In the genomic region with DNA sequence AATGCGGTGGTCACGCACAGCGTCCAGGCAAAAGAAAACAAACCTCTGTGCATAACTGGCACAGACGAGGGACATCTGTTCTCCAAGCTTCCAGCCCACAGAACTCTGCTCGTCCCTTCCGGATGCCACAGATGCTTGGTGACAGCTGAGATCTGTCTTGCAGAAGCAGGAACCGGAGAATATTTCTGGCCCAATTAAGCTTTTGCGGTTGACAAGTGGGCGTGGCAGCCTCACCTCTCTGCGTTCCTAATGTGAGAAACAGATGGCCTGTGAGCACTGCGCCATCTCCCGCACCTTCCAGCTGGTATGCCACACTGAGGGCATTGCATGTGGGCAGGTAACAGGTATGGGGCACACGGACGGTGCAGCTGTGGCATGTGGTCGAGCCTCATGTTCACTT, we compare ENCODE assay signal across 9 mouse cellular contexts. TPM values are rescaled to one million over a fixed set of nuclear protein-coding genes. Genes with fewer than 3 reads are reported as not detected.
A peak's percentile ranks its signal among the peaks of the same experiment; 100 is the strongest.
DNase-seq lines count a peak whose midpoint lies in the region; ATAC-seq and TF ChIP-seq lines count a peak whose summit lies in the region.
"Had no signal": no experiment of that assay in that cellular context is flagged by ENCODE, and none has a peak within 500 bp of the region (broad histone marks: within the 10 kb centered on the region; RNA-seq: fewer than 3 reads in every experiment).

No protein-coding gene starts in this region.

- intact Hi-C loops in gastrocnemius, postnatal 36 days (cut with DNase I), result no loop called here

- DNase-seq in hindbrain, postnatal 0 days (ENCODE audit: low spot score), result peak; percentile 60
- DNase-seq in hindbrain, embryonic 10.5 days (ENCODE audit: low spot score), result no peak
- DNase-seq in forelimb bud, embryonic 11.5 days (ENCODE audit: low read depth, low spot score), result peak; percentile 13
- DNase-seq in left cerebral cortex, adult 11 months (ENCODE audit: low spot score), result peak; percentile 43
- DNase-seq in urinary bladder, postnatal 36 days (ENCODE audit: low spot score in 2 of 2), result no peak
- no peak for DNase-seq in urinary bladder, postnatal 14 days (ENCODE audit: low spot score)
- no peak for DNase-seq in gastrocnemius, postnatal 36 days

- H3K9ac ChIP-seq in hindbrain, postnatal 0 days (replicated peaks; ENCODE audit: low read length), result no peak overlapping the region

- no peaks in the 10 kb centered on the region for H3K9me3 ChIP-seq in hindbrain, postnatal 0 days (ENCODE audit: low read length)
- H3K9me3 ChIP-seq in hindbrain, embryonic 10.5 days, result no peaks in the 10 kb centered on the region

- H3K27me3 ChIP-seq in hindbrain, postnatal 0 days (ENCODE audit: insufficient read depth, low read length), result no peaks in the 10 kb centered on the region
- no peaks in the 10 kb centered on the region; the same call in 1 of the 2 replicates for H3K27me3 ChIP-seq in hindbrain, embryonic 10.5 days (ENCODE audit: insufficient read depth, poor library complexity, severe bottlenecking)

- TF ChIP-seq CTCF in hindbrain, postnatal 0 days (IDR thresholded peaks at IDR 0.05; ENCODE audit: low read depth), result no peak

- 51% methylated on average over 15 of the region's 15 CpGs for WGBS in hindbrain, postnatal 0 days
- WGBS in hindbrain, embryonic 10.5 days, result 62% methylated on average over 15 of the region's 15 CpGs

- H3K36me3 ChIP-seq in hindbrain, postnatal 0 days (ENCODE audit: insufficient read depth, low read length), result no peaks in the 10 kb centered on the region
- H3K36me3 ChIP-seq in hindbrain, embryonic 10.5 days, result no peaks in the 10 kb centered on the region

- no peaks in the 10 kb centered on the region for H3K4me1 ChIP-seq in hindbrain, postnatal 0 days (ENCODE audit: insufficient read depth, low read length)
- peaks cover 9% of the 10 kb centered on the region for H3K4me1 ChIP-seq in hindbrain, embryonic 10.5 days (replicated peaks)

- ATAC-seq in hindbrain, postnatal 0 days, result peak; percentile 68; the same call in 1 of the 2 replicates
- peak; percentile 49 for ATAC-seq in megakaryocyte progenitor cell, adult 5-6 weeks (replicated peaks; ENCODE audit: poor library complexity)
- ATAC-seq: Patski had no signal

- H3K4me3 ChIP-seq in hindbrain, postnatal 0 days (ENCODE audit: low read length), result no peak overlapping the region
- no peak overlapping the region for H3K4me3 ChIP-seq in hindbrain, embryonic 10.5 days

- no peak overlapping the region for H3K4me2 ChIP-seq in hindbrain, postnatal 0 days (ENCODE audit: low read depth, low read length)

- H3K27ac ChIP-seq in hindbrain, postnatal 0 days, result no peak overlapping the region
- no peak overlapping the region for H3K27ac ChIP-seq in hindbrain, embryonic 10.5 days

RNA-seq across cellular contexts. Expression of a gene that starts 27.1 kb away (rescaled TPM):
- total RNA-seq in hindbrain, postnatal 0 days (2014; rRNA removed), result 105 and 114 TPM in 2 replicates
- 19.9 and 20.6 TPM in 2 replicates for polyA plus RNA-seq in hindbrain, postnatal 0 days (2015; fragmentation: Nextera tagmentation; extraction: Ambion mirVana)
- polyA plus RNA-seq in hindbrain, embryonic 10.5 days (2016; fragmentation: Nextera tagmentation; extraction: Ambion mirVana), result 3.1 and 8.2 TPM in 2 replicates
- not detected in 2 replicates for total RNA-seq in megakaryocyte progenitor cell, adult 5-6 weeks (2015)
- not detected in 2 replicates for total RNA-seq in megakaryocyte progenitor cell, adult 5-6 weeks (2017)
- under 1 TPM; 0.18 to 0.42 TPM for total RNA-seq in gastrocnemius, postnatal 36 days (2021)
- polyA plus RNA-seq: Patski had no signal

RNA-seq across cellular contexts. Expression of a gene that starts 58.3 kb away (rescaled TPM):
- 74.0 and 76.1 TPM in 2 replicates for total RNA-seq in hindbrain, postnatal 0 days (2014; rRNA removed)
- polyA plus RNA-seq in hindbrain, postnatal 0 days (2015; fragmentation: Nextera tagmentation; extraction: Ambion mirVana), result 53.4 and 57.5 TPM in 2 replicates
- 232 and 299 TPM in 2 replicates for polyA plus RNA-seq in hindbrain, embryonic 10.5 days (2016; fragmentation: Nextera tagmentation; extraction: Ambion mirVana)
- total RNA-seq in megakaryocyte progenitor cell, adult 5-6 weeks (2015), result 70.0 and 71.1 TPM in 2 replicates
- 194 and 197 TPM in 2 replicates for total RNA-seq in megakaryocyte progenitor cell, adult 5-6 weeks (2017)
- total RNA-seq in gastrocnemius, postnatal 36 days (2021), result 10 to 100 TPM; 59.3 to 62.7 TPM

Comparison
In these comparisons a context has a peak if more than half of its experiments do, and no peak if none do; other contexts are left out.
1. DNase-seq: peak in hindbrain, postnatal 0 days (single experiment), forelimb bud, embryonic 11.5 days (single experiment) and left cerebral cortex, adult 11 months (single experiment); none in hindbrain, embryonic 10.5 days (single experiment), urinary bladder, postnatal 36 days (0 of 2), urinary bladder, postnatal 14 days (single experiment) and gastrocnemius, postnatal 36 days (0 of 2).
2. RNA of a gene that starts 27.1 kb away (total RNA-seq): 105 to 114 TPM in hindbrain, postnatal 0 days; 0.18 to 0.42 TPM in gastrocnemius, postnatal 36 days and not detected in megakaryocyte progenitor cell, adult 5-6 weeks; every median in the first group is over 10 times any median in the second.